Mouse (Mus musculus) ES-E14 (cell line): ENCODE results near the gene Marcksl1. TPM values are rescaled to one million over a fixed set of nuclear protein-coding genes. Genes with fewer than 3 reads are reported as not detected.

Experiments used
- DNase-seq: peaks from one replicate; pipeline ENCODE4 v3.0.0-alpha.2; 2013; ENCODE audit warnings: low read depth, low spot score
- H3K27ac ChIP-seq: 2 replicates; pipeline ENCODE4 v1.5.1; 2012; ENCODE audit warnings: low read depth, mild to moderate bottlenecking, low read length, moderate library complexity, mixed read lengths; ENCODE audit not compliant: poor library complexity, insufficient read depth, severe bottlenecking
- H3K36me3 ChIP-seq: 2 replicates; pipeline ENCODE4 v1.6.1; 2012; ENCODE audit warnings: mild to moderate bottlenecking, low read length, moderate library complexity, mixed read lengths; ENCODE audit not compliant: control insufficient read depth, poor library complexity, insufficient read depth, severe bottlenecking
- H3K4me1 ChIP-seq, 2 experiments: fragments of 150-350 bp in 1 of 2; sonication (generic) in 1 of 2; 2 replicates each; pipeline ENCODE4 v1.6.1; 2012; ENCODE audit warnings: low read length in 2 of 2, mild to moderate bottlenecking in 1 of 2, mixed read lengths in 1 of 2; ENCODE audit not compliant: control insufficient read depth in 2 of 2, insufficient read depth in 2 of 2, poor library complexity in 1 of 2
- H3K4me3 ChIP-seq, 2 experiments: fragments of 150-350 bp in 1 of 2; sonication (generic) in 1 of 2; 2 replicates each; pipeline ENCODE4 v1.5.1; 2012; ENCODE audit warnings: low read length in 2 of 2, low read depth in 1 of 2, mild to moderate bottlenecking in 1 of 2, mixed read lengths in 1 of 2; ENCODE audit not compliant: insufficient read depth in 1 of 2, poor library complexity in 1 of 2, severe bottlenecking in 1 of 2
- H3K9ac ChIP-seq: 2 replicates; pipeline ENCODE4 v1.6.1; 2012; ENCODE audit warnings: low read depth, mild to moderate bottlenecking, low read length, mixed read lengths; ENCODE audit not compliant: poor library complexity, insufficient read depth, severe bottlenecking
- H3K9me3 ChIP-seq: fragments of 150-350 bp; sonication (generic); 2 replicates; pipeline ENCODE4 v1.6.1; 2012; ENCODE audit warnings: low read depth, mild to moderate bottlenecking, low read length; ENCODE audit not compliant: control insufficient read depth, insufficient read depth
- CHD2 ChIP-seq: IDR thresholded peaks from 2 replicates; pipeline ENCODE4 v1.6.1; 2014; ENCODE audit warnings: mild to moderate bottlenecking, low read depth, low read length, inconsistent platforms
- HCFC1 ChIP-seq: IDR thresholded peaks from 2 replicates; pipeline ENCODE4 v1.6.1; 2012; ENCODE audit warnings: low read length, inconsistent platforms, borderline replicate concordance; ENCODE audit not compliant: insufficient read depth
- MAFK ChIP-seq: IDR thresholded peaks from 2 replicates; pipeline ENCODE4 v1.6.1; 2014; ENCODE audit warnings: mild to moderate bottlenecking, low read depth, low read length, inconsistent platforms; ENCODE audit not compliant: insufficient read depth
- ZC3H11A ChIP-seq: IDR thresholded peaks from 2 replicates; pipeline ENCODE4 v1.6.1; 2012; ENCODE audit warnings: low read depth, mild to moderate bottlenecking, inconsistent platforms, low read length, borderline replicate concordance
- ZNF384 ChIP-seq: IDR thresholded peaks from 2 replicates; pipeline ENCODE4 v1.6.1; 2012; ENCODE audit warnings: low read depth, low read length, inconsistent platforms
- in situ Hi-C, 2 experiments: fragments of 600-800 bp; cut with MboI; formaldehyde crosslinking; loops; one replicate each; pipeline ENCODE4 v1.15.1; 2025; ENCODE audit warnings: low sequenced_read_pairs in 2 of 2, inconsistent platforms in 1 of 2; ENCODE audit not compliant: unreplicated experiment in 2 of 2
- total RNA-seq: library from RNA; depleted of rRNA; stranded (reverse); fragments of 300-350 nt; gene quantifications from 2 replicates; pipeline ENCODE4 v1.2.3, GENCODE M21; 2012; rRNA removed

Gene Marcksl1
- total RNA-seq, 1 experiment, result 233 TPM

- no peak for DNase-seq
- TF ChIP-seq MAFK (no peak), ZNF384 (no peak), ZC3H11A (no peak), HCFC1 (no peak), CHD2 (no peak)
- in situ Hi-C loops, result no loop called here
- Histone ChIP-seq H3K4me1 (no peaks in the 10 kb centered on the region), H3K36me3 (no peaks in the 10 kb centered on the region), H3K9me3 (no peaks in the 10 kb centered on the region), H3K9ac (no peak overlapping the region), H3K4me3 (no peak overlapping the region), H3K27ac (no peak overlapping the region)
Measured at GRCm38 (mm10) chr4:129563718-129564117, 50.3 kb downstream of the Marcksl1 start.

- H3K4me1 ChIP-seq, result peaks cover 2 to 3% of the 10 kb centered on the region in 2 experiments; a peak in 1 of 4 replicates
- TF ChIP-seq HCFC1 (no peak), ZC3H11A (no peak), CHD2 (no peak), MAFK (no peak), ZNF384 (no peak)
Measured at GRCm38 (mm10) chr4:129565139-129565538, 51.8 kb downstream of the Marcksl1 start.

More at GRCm38 (mm10) chr4:129565139-129565538, 51.8 kb downstream of the Marcksl1 start:
- in situ Hi-C loops, result no loop called here
- Histone ChIP-seq H3K27ac (no peak overlapping the region), H3K9ac (no peak overlapping the region), H3K9me3 (no peaks in the 10 kb centered on the region), H3K36me3 (no peaks in the 10 kb centered on the region), H3K4me3 (no peak overlapping the region)
- no peak for DNase-seq

Other genes with a start within 250 kb of the Marcksl1 start
- 2.0 and 2.1 TPM in 2 replicates for gene Sync, start 226.0 kb upstream of the Marcksl1 start, total RNA-seq
- 59.7 and 81.2 TPM in 2 replicates for gene Rbbp4, start 178.2 kb upstream of the Marcksl1 start, total RNA-seq
- gene Zbtb8os, start 177.9 kb upstream of the Marcksl1 start, total RNA-seq, result 41.4 and 59.9 TPM in 2 replicates
- 25.3 and 32.5 TPM in 2 replicates for gene Zbtb8a, start 135.5 kb upstream of the Marcksl1 start, total RNA-seq
- 2.5 and 2.7 TPM in 2 replicates for gene Zbtb8b, start 72.7 kb upstream of the Marcksl1 start, total RNA-seq
- gene Bsdc1, start 52.0 kb upstream of the Marcksl1 start, total RNA-seq, result 28.9 and 33.3 TPM in 2 replicates
- 0.16 TPM in 1 of 2 replicates, not detected in the other for gene Tssk3, start 22.6 kb upstream of the Marcksl1 start, total RNA-seq
- not detected in 2 replicates for gene Fam229a, start 22.4 kb upstream of the Marcksl1 start, total RNA-seq
- gene Hdac1, start 29.1 kb downstream of the Marcksl1 start, total RNA-seq, result 96.0 and 102 TPM in 2 replicates
- gene Lck, start 60.1 kb downstream of the Marcksl1 start, total RNA-seq, result 19.1 and 36.6 TPM in 2 replicates
- gene Fam167b, start 65.0 kb downstream of the Marcksl1 start, total RNA-seq, result not detected in 2 replicates
- 297 and 328 TPM in 2 replicates for gene Eif3i, start 87.1 kb downstream of the Marcksl1 start, total RNA-seq
- gene Tmem234, start 87.1 kb downstream of the Marcksl1 start, total RNA-seq, result 172 and 193 TPM in 2 replicates
- gene Dcdc2b, start 100.7 kb downstream of the Marcksl1 start, total RNA-seq, result 0.71 and 1.2 TPM in 2 replicates
- 7.9 and 8.7 TPM in 2 replicates for gene Iqcc, start 105.5 kb downstream of the Marcksl1 start, total RNA-seq
- 9.1 and 11.1 TPM in 2 replicates for gene Ccdc28b, start 110.4 kb downstream of the Marcksl1 start, total RNA-seq
- 61.5 and 72.9 TPM in 2 replicates for gene Txlna, start 127.5 kb downstream of the Marcksl1 start, total RNA-seq
- gene Kpna6, start 159.2 kb downstream of the Marcksl1 start, total RNA-seq, result 29.4 and 39.4 TPM in 2 replicates
- 15.8 and 16.9 TPM in 2 replicates for gene Tmem39b, start 183.3 kb downstream of the Marcksl1 start, total RNA-seq
- 39.6 and 58.2 TPM in 2 replicates for gene Khdrbs1, start 228.7 kb downstream of the Marcksl1 start, total RNA-seq